Mouse (Mus musculus) urinary bladder, postnatal 25 days (tissue): ENCODE results near the gene Map2k2.
"Not testable (repeated sequence)": the region's sequence is repeated elsewhere in the genome, so short reads cannot be mapped to it uniquely, and the experiment has no call there.

Experiments
- DNase-seq: peaks from one replicate; pipeline ENCODE4 v3.0.0; 2022; ENCODE audit warnings: low spot score

Map2k2 gene

DNA sequence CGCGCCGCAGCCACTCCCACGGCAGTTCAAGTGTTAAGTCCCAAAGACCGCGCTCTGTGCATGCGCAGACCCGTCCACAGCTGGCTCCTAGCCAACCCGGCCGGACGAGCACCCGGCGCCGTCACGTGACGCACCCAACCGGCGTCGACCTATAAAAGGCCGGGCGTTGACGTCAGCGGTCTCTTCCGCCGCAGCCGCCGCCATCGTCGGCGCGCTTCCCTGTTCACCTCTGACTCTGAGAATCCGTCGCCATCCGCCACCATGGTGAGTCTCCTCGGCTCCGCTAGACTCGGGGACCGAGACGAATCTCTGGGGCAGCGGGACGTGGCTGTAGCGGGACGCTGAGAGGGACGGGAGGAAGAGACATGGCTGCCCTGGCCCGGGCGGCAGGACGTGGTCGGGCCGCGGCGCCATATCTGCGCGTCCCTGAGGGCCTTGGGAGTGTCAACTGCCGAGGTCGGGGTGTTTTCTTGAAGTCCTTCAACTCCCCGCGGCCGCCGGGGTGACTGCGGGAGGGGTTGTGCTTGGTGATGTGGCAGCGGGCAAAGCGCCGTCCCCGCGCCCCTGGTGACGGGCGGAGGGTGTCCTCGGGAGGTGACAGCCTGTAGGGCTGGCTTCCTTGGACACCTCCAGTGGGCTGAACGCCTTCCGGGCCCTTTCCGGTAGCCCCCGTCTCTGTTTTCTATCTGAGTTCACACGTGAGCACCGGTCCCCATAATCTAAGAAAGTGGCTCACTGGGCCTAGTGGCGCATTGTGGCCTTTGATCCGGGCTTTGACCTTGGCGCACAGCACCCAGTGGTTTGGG lies 71.0 kb downstream of the Map2k2 start, which contains the start of gene Eef2:
Eef2 (plus strand) TSS at position 166 of the 806 bp plus-strand sequence.
- DNase-seq: peak; percentile 100

DNA sequence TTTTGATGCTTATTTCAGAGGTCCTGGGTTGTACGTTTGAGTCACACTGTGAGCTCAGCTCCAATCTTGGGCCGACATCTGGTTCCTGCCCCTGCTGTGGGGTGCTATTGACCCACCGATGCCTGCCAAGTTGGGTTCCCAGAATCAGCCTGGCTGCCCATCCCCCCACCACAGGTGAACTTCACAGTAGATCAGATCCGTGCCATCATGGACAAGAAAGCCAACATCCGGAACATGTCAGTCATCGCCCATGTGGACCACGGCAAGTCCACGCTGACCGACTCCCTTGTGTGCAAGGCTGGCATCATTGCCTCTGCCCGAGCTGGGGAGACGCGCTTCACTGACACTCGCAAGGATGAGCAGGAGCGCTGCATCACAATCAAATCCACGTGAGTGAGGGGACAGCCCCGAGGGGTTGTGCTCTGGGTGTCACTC lies 71.8 kb downstream of the Map2k2 start:
- DNase-seq: no peak

DNA sequence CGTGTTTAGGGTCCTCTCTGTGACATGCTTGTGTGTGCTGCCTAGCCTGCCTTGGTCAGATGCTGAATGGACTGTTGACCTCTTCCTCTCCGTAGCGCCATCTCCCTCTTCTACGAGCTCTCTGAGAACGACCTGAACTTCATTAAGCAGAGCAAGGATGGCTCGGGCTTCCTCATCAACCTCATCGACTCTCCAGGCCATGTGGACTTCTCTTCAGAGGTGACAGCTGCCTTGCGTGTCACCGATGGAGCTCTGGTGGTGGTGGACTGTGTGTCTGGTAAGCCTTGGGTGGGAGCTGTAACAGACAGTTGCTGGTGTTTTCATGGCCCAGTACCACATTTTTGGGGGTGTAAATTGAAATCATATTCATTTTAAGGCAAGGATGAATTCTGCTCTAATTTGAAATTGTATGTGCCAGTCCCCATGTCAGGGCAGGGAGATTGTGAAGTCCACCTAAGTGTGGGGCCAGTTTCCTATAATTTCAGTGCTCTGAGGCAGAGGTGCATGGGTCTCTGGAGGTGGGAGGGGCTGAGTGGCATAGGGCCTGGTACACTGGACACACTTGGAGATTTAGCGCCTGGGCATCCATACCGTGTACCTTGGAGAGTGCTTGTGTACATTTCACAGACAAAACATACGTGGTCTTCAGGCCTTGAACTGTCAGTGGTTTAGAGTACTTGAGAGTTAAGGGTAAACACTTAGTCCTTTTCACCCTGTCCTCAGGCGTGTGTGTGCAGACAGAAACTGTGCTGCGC lies 72.4 kb downstream of the Map2k2 start:
- DNase-seq: no peak

DNA sequence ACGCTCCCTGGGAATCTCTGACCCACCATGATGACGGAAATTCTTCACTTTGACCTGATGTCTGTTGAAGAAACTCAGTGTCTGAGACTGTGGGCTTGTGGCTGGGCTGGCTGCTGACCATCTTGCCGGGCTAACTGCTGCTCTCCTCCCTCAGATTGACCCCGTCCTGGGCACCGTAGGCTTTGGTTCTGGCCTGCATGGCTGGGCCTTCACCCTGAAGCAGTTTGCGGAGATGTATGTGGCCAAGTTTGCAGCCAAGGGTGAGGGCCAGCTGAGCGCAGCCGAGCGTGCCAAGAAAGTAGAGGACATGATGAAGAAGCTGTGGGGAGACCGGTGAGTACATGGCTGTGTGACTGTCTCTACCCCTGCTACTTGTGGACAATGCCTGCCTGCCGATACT lies 73.2 kb downstream of the Map2k2 start:
- DNase-seq: no peak

DNA sequence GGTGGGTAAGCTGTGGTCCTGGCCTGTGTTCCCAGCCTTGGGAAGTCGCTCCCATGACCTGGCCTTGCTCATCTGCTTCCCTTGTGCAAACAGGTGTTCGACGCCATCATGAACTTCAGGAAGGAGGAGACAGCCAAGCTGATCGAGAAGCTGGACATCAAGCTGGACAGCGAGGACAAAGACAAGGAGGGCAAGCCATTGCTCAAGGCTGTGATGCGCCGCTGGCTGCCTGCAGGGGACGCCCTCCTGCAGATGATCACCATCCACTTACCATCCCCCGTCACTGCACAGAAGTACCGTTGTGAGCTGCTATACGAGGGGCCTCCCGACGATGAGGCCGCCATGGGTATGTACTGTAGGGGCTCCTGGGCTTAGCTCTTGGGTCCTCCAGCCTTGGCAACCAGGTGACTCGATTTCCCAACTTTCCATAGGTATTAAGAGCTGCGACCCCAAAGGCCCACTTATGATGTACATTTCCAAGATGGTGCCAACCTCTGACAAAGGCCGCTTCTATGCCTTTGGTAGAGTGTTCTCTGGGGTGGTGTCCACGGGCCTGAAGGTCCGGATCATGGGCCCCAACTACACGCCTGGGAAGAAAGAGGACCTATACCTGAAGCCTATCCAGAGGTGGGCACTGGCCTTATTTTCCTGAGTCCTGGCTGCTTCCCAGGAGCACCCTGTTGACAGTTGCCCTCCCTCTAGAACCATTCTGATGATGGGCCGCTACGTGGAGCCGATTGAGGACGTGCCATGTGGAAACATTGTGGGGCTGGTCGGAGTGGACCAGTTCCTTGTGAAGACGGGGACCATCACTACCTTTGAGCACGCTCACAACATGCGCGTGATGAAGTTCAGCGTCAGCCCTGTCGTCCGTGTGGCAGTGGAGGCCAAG lies 74.0 kb downstream of the Map2k2 start:
- no peak for DNase-seq

DNA sequence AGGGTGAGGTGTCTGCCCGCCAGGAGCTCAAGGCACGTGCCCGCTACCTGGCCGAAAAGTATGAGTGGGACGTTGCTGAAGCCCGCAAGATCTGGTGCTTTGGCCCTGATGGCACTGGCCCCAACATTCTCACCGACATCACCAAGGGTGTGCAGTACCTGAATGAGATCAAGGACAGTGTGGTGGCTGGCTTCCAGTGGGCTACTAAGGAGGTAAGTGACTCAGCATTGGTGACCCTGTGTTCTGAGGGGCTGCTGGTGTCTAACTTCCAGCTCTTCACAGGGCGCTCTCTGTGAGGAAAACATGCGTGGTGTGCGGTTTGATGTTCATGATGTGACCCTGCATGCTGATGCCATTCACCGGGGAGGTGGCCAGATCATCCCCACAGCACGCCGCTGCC lies 75.2 kb downstream of the Map2k2 start:
- DNase-seq: no peak

DNA sequence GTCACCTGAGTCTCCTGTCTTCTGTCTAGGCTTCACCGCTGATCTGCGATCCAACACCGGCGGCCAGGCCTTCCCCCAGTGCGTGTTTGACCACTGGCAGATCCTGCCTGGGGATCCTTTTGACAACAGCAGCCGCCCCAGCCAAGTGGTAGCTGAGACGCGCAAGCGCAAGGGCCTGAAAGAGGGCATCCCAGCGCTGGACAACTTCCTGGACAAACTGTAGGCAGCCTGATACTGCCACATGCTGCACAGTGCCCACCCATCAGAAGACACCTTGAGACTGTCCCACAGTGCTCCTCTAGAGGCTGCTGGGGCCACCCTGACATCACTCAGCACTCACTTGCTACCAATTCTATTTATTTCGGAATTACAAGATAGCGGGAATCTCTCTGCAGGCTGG lies 76.1 kb downstream of the Map2k2 start:
- not testable (repeated sequence) for DNase-seq

DNA sequence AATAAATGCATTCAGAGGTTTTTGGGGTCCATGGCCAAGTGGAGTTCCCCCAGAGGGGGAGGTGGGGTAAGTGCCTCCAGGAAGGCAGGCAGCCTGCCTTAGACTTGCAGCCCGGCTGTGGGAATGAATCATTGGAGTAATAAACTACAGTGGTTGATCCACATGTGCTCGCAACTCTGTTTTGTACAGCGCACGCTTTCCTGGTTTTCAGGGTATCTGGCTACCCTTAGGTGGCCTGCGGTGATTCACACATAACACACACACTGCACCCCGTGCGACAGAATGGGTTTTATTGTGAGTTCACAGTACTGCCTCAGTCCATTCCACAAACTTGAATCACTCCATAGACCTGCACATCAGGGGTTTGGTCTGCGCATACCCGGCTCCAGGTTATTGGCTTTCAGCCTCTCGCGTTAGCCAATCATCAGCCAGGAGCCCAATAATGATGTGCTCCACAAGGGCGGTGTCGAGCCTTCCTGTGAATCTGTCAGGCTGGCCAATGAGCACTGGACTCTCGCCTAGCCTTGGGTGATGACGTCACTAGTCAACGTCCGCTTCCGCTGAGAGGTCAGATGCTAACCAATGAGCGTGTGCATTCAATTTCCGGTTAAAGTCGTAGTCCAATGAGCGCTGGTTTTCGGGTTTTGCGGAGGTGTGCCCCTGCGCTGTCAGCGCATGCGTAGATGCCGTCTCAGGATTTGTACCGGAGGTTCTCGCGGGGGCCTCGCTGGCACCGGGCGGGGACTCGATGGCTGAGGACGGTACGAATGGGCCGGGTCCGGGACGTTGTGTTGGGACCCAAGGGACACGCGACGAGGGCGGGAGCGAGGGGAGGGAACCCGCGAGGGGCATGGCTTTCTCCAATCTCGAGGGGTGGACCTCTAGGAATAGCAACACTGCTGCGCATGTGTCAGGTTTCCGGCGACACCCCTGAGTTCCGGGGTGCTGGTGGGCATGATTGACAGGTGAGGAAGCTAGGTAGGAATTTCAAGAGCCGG lies 76.9 kb downstream of the Map2k2 start, which contains the start of gene Dapk3:
Dapk3 (plus strand) TSS at position 670 of the 998 bp plus-strand sequence.
- peak; percentile 88 for DNase-seq
